Comparison of ENCODE assay signal across 8 mouse cellular contexts in genomic region chr4:152115921-152116612, GRCm38 (mm10). TPM values are rescaled to one million over a fixed set of nuclear protein-coding genes. Genes with fewer than 3 reads are reported as not detected.
DNase-seq lines count a peak whose midpoint lies in the region; ATAC-seq and TF ChIP-seq lines count a peak whose summit lies in the region.

Tnfrsf25 (plus strand) TSS chr4:152115934.

- H3K9ac ChIP-seq in embryonic facial prominence, embryonic 13.5 days: peak within 1 kb of the TSS; percentile 47
- no peak within 1 kb of the TSS for H3K9ac ChIP-seq in neural tube, embryonic 12.5 days

- no peak for ATAC-seq in embryonic facial prominence, embryonic 13.5 days (ENCODE audit: insufficient number of reproducible peaks, insufficient read depth, low FRiP score, low TSS enrichment, low read depth)
- ATAC-seq in neural tube, embryonic 12.5 days (ENCODE audit: low FRiP score, low read depth): no peak

- H3K27ac ChIP-seq in left cerebral cortex, adult 2 months: no peak within 1 kb of the TSS
- no peak within 1 kb of the TSS for H3K27ac ChIP-seq in embryonic facial prominence, embryonic 13.5 days
- no peak within 1 kb of the TSS for H3K27ac ChIP-seq in neural tube, embryonic 12.5 days

- TF ChIP-seq CTCF in left cerebral cortex, adult 2 months (IDR thresholded peaks at IDR 0.05): no peak

- peaks cover 40% of the 10 kb centered on the region for H3K36me3 ChIP-seq in embryonic facial prominence, embryonic 13.5 days
- H3K36me3 ChIP-seq in neural tube, embryonic 12.5 days: peaks cover 17% of the 10 kb centered on the region; the same call in 1 of the 2 replicates

- 3% methylated on average over 30 of the region's 30 CpGs for WGBS in embryonic facial prominence, embryonic 13.5 days
- WGBS in neural tube, embryonic 12.5 days: 3% methylated on average over 30 of the region's 30 CpGs

- H3K4me2 ChIP-seq in embryonic facial prominence, embryonic 13.5 days: peak within 1 kb of the TSS; percentile 54
- peak within 1 kb of the TSS; percentile 24 for H3K4me2 ChIP-seq in neural tube, embryonic 12.5 days (replicated peaks)

- peaks cover 35% of the 10 kb centered on the region for H3K4me1 ChIP-seq in embryonic facial prominence, embryonic 13.5 days
- peaks cover 29% of the 10 kb centered on the region for H3K4me1 ChIP-seq in neural tube, embryonic 12.5 days

- H3K4me3 ChIP-seq in left cerebral cortex, adult 2 months: no peak within 1 kb of the TSS
- peak within 1 kb of the TSS; percentile 26 for H3K4me3 ChIP-seq in embryonic facial prominence, embryonic 13.5 days
- peak within 1 kb of the TSS; percentile 13; the same call in 1 of the 2 replicates for H3K4me3 ChIP-seq in neural tube, embryonic 12.5 days

- intact Hi-C loops in left cerebral cortex, adult 2 months (cut with DNase I): no loop called here
- intact Hi-C loops in left cerebral cortex, postnatal 14 days (cut with DNase I): no loop called here

- no peaks in the 10 kb centered on the region for H3K9me3 ChIP-seq in embryonic facial prominence, embryonic 13.5 days
- H3K9me3 ChIP-seq in neural tube, embryonic 12.5 days: no peaks in the 10 kb centered on the region

- no peak for DNase-seq in left cerebral cortex, adult 2 months (ENCODE audit: extremely low spot score in 1 of 2, low spot score in 2 of 2)
- no peak for DNase-seq in left cerebral cortex, postnatal 14 days (ENCODE audit: low spot score in 2 of 2)
- DNase-seq in layer of hippocampus, postnatal 36 days: no peak
- no peak for DNase-seq in gastrocnemius, postnatal 4 days (ENCODE audit: low spot score in 2 of 2)
- no peak for DNase-seq in right cerebral cortex, postnatal 10 days (ENCODE audit: low spot score in 2 of 2)
- DNase-seq in ovary, postnatal 10 days (ENCODE audit: low spot score): no peak

- peaks cover 75% of the 10 kb centered on the region for H3K27me3 ChIP-seq in embryonic facial prominence, embryonic 13.5 days
- peaks cover 78% of the 10 kb centered on the region for H3K27me3 ChIP-seq in neural tube, embryonic 12.5 days (replicated peaks)

RNA-seq across cellular contexts. Expression of gene Tnfrsf25, which starts in this region (rescaled TPM):
- total RNA-seq in left cerebral cortex, adult 2 months (2021): 10 to 100 TPM; 16.4 to 28.6 TPM
- total RNA-seq in left cerebral cortex, postnatal 14 days (2021): 10 to 100 TPM in 1 of 2 experiments, 1 to 10 TPM in 1; 6.2 to 16.5 TPM
- polyA plus RNA-seq in embryonic facial prominence, embryonic 13.5 days (2015; fragmentation: Nextera tagmentation; extraction: Ambion mirVana): 1.1 and 1.5 TPM in 2 replicates
- total RNA-seq in layer of hippocampus, postnatal 36 days (2021): 10 to 100 TPM; 46.5 to 65.3 TPM
- polyA plus RNA-seq in neural tube, embryonic 12.5 days (2016; fragmentation: Nextera tagmentation; extraction: Ambion mirVana): 0.80 and 1.2 TPM in 2 replicates
- 1 to 10 TPM; 1.9 to 2.0 TPM for total RNA-seq in gastrocnemius, postnatal 4 days (2021)
